Mouse (Mus musculus) adrenal gland, adult (tissue): ENCODE data around the gene 4833423E24Rik.

Experiments used
- DNase-seq, 2 experiments: peaks; one replicate each; pipeline ENCODE4 v3.0.0; 2022 to 2023; ENCODE audit warnings: low spot score in 1 of 2; ENCODE audit not compliant: inconsistent age in 2 of 2

Gene 4833423E24Rik

GRCm38 (mm10) chr2:85518879-85519278 is at the start of gene 4833423E24Rik:
TSS of gene 4833423E24Rik (minus strand) at chr2:85519024.
- no peak for DNase-seq

- DNase-seq: peak; percentile 49 to 84
These were observed 42.4 kb upstream of the 4833423E24Rik start for GRCm38 (mm10) chr2:85561187-85561586.

GRCm38 (mm10) chr2:85560226-85560625 is 41.4 kb upstream of the 4833423E24Rik start:
- peak in 1 of 2 experiments; percentile 76 for DNase-seq

- DNase-seq: peak; percentile 34 to 83
These were observed 36.0 kb upstream of the 4833423E24Rik start for GRCm38 (mm10) chr2:85554806-85555205.

- DNase-seq: no peak
These were observed 15.1 kb upstream of the 4833423E24Rik start for GRCm38 (mm10) chr2:85533934-85534333.

GRCm38 (mm10) chr2:85532082-85532778 is 13.4 kb upstream of the 4833423E24Rik start:
- DNase-seq: no peak

- no peak for DNase-seq
These were observed 4.2 kb upstream of the 4833423E24Rik start for GRCm38 (mm10) chr2:85522859-85523489.

- no peak for DNase-seq
These were observed 532 bp downstream of the 4833423E24Rik start for GRCm38 (mm10) chr2:85518292-85518691.

- DNase-seq: no peak
These were observed 8.4 kb downstream of the 4833423E24Rik start for GRCm38 (mm10) chr2:85510376-85510775.

- peak; percentile 33 to 81 for DNase-seq
These were observed 28.4 kb downstream of the 4833423E24Rik start for GRCm38 (mm10) chr2:85490396-85490795.

- DNase-seq: peak; percentile 51 to 82
These were observed 52.0 kb downstream of the 4833423E24Rik start for GRCm38 (mm10) chr2:85466801-85467325.

GRCm38 (mm10) chr2:85443539-85443938 is 75.3 kb downstream of the 4833423E24Rik start, which contains the start of gene Olfr995:
TSS of gene Olfr995 (minus strand) at chr2:85443639.
- no peak for DNase-seq

- DNase-seq: no peak
These were observed 76.3 kb downstream of the 4833423E24Rik start for GRCm38 (mm10) chr2:85442546-85442945.

GRCm38 (mm10) chr2:85436351-85436750 is 82.5 kb downstream of the 4833423E24Rik start, which contains the start of gene Olfr994:
TSS of gene Olfr994 (minus strand) at chr2:85436451.
- no peak for DNase-seq
